Mouse (Mus musculus): ENCODE results near the gene Ctnnbip1. TPM values are rescaled to one million over a fixed set of nuclear protein-coding genes. Genes with fewer than 3 reads are reported as not detected.

The Ctnnbip1 gene
- total and polyA plus RNA-seq, 2 experiments: 4.9 to 9.7 TPM

DNA sequence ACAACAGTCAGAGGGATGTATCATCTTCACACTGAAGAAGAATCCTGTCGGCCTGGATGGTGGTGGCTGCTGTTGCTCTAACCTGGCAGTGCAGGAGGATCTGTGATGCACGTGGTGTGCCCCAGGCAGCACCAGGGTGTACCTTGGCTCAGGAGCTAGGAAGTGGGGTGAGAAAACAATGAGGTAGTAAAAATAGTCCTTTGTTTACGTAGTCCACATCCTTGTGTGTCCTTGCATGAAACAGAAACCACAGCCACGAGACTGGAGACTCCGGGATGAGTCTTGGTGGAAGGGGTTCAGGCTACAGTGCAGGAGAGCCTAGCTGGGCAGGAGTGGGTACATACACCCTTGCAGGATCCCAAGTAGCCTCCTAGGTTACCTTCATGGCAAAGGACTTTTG, 53.2 kb downstream of the Ctnnbip1 start:
- TF ChIP-seq POLR2A (IDR thresholded peaks at IDR 0.05; ENCODE audit: extremely low read depth, insufficient read depth, low read length) (no peak), CTCF (IDR thresholded peaks at IDR 0.05; ENCODE audit: low read depth, low read length) (no peak)
- 66% methylated on average over 5 of the region's 5 CpGs for WGBS
- Histone ChIP-seq H3K4me1 (ENCODE audit: control insufficient read depth, insufficient read depth, low read length) (no peaks in the 10 kb centered on the region), H3K27ac (replicated peaks; ENCODE audit: insufficient read depth, low read depth, low read length) (no peak overlapping the region), H3K27me3 (ENCODE audit: control insufficient read depth, insufficient read depth, low read length) (no peaks in the 10 kb centered on the region), H3K9ac (ENCODE audit: low read depth, low read length) (no peak overlapping the region), H3K79me2 (ENCODE audit: control insufficient read depth, insufficient read depth, low read length) (no peaks in the 10 kb centered on the region), H3K4me3 (ENCODE audit: insufficient read depth, low read depth, low read length) (no peak overlapping the region), H3K36me3 (ENCODE audit: control insufficient read depth, insufficient read depth, low read length) (no peaks in the 10 kb centered on the region)
- no peak for DNase-seq (ENCODE audit: extremely low read depth, low read depth, low spot score)

DNA sequence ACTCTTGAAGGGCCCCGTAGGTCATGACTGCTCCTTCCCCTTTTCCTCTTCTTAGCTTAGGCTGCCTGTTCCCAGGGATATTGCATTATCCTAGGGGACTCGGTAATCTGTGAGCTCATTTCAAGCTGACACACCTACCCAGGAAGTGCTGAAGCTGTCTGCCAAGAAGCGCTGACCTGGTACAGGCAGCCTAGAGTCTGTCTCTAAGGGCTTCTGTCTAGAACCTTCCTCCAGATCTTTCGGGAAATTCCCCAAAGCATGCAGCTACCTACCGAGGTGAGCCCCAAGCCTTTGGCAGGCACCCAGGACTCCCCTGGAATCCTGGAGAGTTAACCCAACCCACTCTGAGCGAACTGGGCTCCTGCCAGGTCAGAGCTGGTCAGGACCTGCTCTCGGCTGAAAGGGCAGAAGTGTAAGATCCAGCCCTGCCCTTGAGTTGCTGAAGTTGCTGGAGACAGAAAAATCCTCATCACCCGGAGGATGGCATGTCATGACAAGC, 53.7 kb downstream of the Ctnnbip1 start:
- WGBS: 41% methylated on average over 8 of the region's 8 CpGs
- Histone ChIP-seq H3K79me2 (ENCODE audit: control insufficient read depth, insufficient read depth, low read length) (no peaks in the 10 kb centered on the region), H3K4me1 (ENCODE audit: control insufficient read depth, insufficient read depth, low read length) (no peaks in the 10 kb centered on the region), H3K4me3 (ENCODE audit: insufficient read depth, low read depth, low read length) (no peak overlapping the region), H3K9ac (ENCODE audit: low read depth, low read length) (no peak overlapping the region), H3K27ac (replicated peaks; ENCODE audit: insufficient read depth, low read depth, low read length) (no peak overlapping the region), H3K36me3 (ENCODE audit: control insufficient read depth, insufficient read depth, low read length) (no peaks in the 10 kb centered on the region), H3K27me3 (ENCODE audit: control insufficient read depth, insufficient read depth, low read length) (no peaks in the 10 kb centered on the region)
- TF ChIP-seq CTCF (IDR thresholded peaks at IDR 0.05; ENCODE audit: low read depth, low read length) (no peak), POLR2A (IDR thresholded peaks at IDR 0.05; ENCODE audit: extremely low read depth, insufficient read depth, low read length) (no peak)
- no peak for DNase-seq (ENCODE audit: extremely low read depth, low read depth, low spot score)

DNA sequence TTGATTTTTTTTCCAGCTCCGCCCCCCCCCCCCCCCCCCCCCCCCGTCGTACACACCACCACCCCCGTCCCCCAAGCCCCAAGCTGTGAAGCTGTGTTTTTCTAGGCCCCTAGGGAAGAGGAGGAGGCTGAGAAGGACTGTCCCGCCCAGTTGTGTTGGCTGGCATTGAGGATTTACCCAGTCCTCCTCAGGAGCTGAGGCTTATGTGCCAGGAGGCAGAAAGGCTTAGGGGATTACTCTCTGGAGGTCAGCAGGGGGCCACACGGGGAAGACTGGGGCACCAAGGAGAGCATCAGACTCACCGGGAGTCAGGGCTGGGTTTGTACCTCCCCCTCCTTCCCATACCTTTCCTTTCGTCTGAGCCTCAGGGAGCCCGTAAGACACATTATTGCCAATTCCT, 54.4 kb downstream of the Ctnnbip1 start:
- H3K4me3 ChIP-seq (ENCODE audit: insufficient read depth, low read depth, low read length): no peak overlapping the region
- no peaks in the 10 kb centered on the region for H3K79me2 ChIP-seq (ENCODE audit: control insufficient read depth, insufficient read depth, low read length)
- no peak overlapping the region for H3K9ac ChIP-seq (ENCODE audit: low read depth, low read length)
- no peak overlapping the region for H3K27ac ChIP-seq (replicated peaks; ENCODE audit: insufficient read depth, low read depth, low read length)
- no peak for TF ChIP-seq POLR2A (IDR thresholded peaks at IDR 0.05; ENCODE audit: extremely low read depth, insufficient read depth, low read length)
- no peak for TF ChIP-seq CTCF (IDR thresholded peaks at IDR 0.05; ENCODE audit: low read depth, low read length)
- no peaks in the 10 kb centered on the region for H3K36me3 ChIP-seq (ENCODE audit: control insufficient read depth, insufficient read depth, low read length)
- DNase-seq (ENCODE audit: extremely low read depth, low read depth, low spot score): no peak
- no peaks in the 10 kb centered on the region for H3K27me3 ChIP-seq (ENCODE audit: control insufficient read depth, insufficient read depth, low read length)
- no peaks in the 10 kb centered on the region for H3K4me1 ChIP-seq (ENCODE audit: control insufficient read depth, insufficient read depth, low read length)
- WGBS: 51% methylated on average over 7 of the region's 9 CpGs

DNA sequence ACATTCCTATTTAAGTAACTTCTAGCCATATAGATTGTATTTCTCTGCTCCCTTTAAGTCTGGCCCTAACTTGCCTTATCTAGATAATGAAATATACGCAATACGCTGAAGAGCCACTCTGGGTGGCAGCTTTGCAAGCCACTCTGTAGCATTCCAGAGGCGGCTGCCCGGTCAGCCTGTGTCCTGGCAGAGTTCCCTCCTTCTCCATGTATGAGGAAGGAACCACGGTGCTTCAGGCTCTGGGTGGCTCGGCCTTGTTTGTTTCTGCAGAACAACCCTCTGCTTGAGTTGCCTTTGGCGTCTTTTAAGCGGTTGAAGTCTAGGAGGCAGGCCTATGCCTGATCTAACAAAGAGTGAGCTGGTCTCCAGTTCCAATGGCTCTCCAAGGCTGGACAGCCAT, 54.8 kb downstream of the Ctnnbip1 start:
- Histone ChIP-seq H3K9ac (ENCODE audit: low read depth, low read length) (no peak overlapping the region), H3K4me1 (ENCODE audit: control insufficient read depth, insufficient read depth, low read length) (no peaks in the 10 kb centered on the region), H3K27me3 (ENCODE audit: control insufficient read depth, insufficient read depth, low read length) (no peaks in the 10 kb centered on the region), H3K4me3 (ENCODE audit: insufficient read depth, low read depth, low read length) (no peak overlapping the region), H3K79me2 (ENCODE audit: control insufficient read depth, insufficient read depth, low read length) (no peaks in the 10 kb centered on the region), H3K27ac (replicated peaks; ENCODE audit: insufficient read depth, low read depth, low read length) (no peak overlapping the region), H3K36me3 (ENCODE audit: control insufficient read depth, insufficient read depth, low read length) (no peaks in the 10 kb centered on the region)
- no peak for TF ChIP-seq CTCF (IDR thresholded peaks at IDR 0.05; ENCODE audit: low read depth, low read length)
- TF ChIP-seq POLR2A (IDR thresholded peaks at IDR 0.05; ENCODE audit: extremely low read depth, insufficient read depth, low read length): no peak
- no peak for DNase-seq (ENCODE audit: extremely low read depth, low read depth, low spot score)
- 80% methylated on average over 8 of the region's 8 CpGs for WGBS

DNA sequence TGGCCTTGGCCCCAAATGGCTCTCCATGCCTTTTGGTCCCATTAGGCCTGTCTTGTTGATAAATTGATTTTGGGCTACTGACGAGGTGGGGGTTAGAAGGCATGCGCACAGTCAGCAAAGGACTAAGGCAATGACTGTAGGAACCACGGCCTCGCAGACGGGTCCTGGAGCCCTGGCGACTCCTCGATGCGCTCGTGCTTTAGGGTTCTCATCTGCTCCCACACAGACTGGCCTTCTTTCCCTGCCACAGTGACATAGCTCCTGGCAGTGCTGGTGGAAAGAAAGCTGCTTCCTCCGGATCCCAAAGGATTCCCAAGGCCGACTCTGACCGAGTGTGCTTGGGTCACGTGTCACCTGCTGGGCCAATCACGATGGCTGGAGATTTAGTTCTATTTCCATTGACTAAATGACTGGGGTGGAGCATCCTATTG, 56.4 kb downstream of the Ctnnbip1 start:
- no peaks in the 10 kb centered on the region for H3K4me1 ChIP-seq (ENCODE audit: control insufficient read depth, insufficient read depth, low read length)
- no peak overlapping the region for H3K4me3 ChIP-seq (ENCODE audit: insufficient read depth, low read depth, low read length)
- H3K27me3 ChIP-seq (ENCODE audit: control insufficient read depth, insufficient read depth, low read length): no peaks in the 10 kb centered on the region
- H3K27ac ChIP-seq (replicated peaks; ENCODE audit: insufficient read depth, low read depth, low read length): no peak overlapping the region
- no peaks in the 10 kb centered on the region for H3K36me3 ChIP-seq (ENCODE audit: control insufficient read depth, insufficient read depth, low read length)
- no peak for TF ChIP-seq CTCF (IDR thresholded peaks at IDR 0.05; ENCODE audit: low read depth, low read length)
- TF ChIP-seq POLR2A (IDR thresholded peaks at IDR 0.05; ENCODE audit: extremely low read depth, insufficient read depth, low read length): no peak
- WGBS: 75% methylated on average over 14 of the region's 14 CpGs
- H3K79me2 ChIP-seq (ENCODE audit: control insufficient read depth, insufficient read depth, low read length): no peaks in the 10 kb centered on the region
- DNase-seq (ENCODE audit: extremely low read depth, low read depth, low spot score): no peak
- H3K9ac ChIP-seq (ENCODE audit: low read depth, low read length): no peak overlapping the region

DNA sequence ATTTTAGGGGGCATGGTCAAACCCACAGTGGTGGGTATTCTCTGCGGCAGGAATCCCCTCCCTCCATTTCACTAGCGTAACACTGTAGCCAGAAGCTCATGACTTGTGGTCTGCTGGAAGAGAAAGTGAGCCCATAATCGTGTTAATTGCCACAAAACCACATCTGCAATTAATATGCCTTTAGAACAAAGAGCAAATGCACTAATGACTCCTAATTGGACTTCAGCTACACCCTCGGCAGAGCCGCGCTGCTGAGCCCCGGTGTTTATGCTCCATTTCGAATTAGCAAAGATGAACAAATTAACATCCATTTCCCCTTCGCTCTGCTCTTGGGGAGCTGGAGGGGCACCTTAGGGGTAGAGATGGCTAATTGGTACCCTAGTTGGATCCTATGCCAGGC, 58.0 kb downstream of the Ctnnbip1 start:
- Histone ChIP-seq H3K79me2 (ENCODE audit: control insufficient read depth, insufficient read depth, low read length) (no peaks in the 10 kb centered on the region), H3K36me3 (ENCODE audit: control insufficient read depth, insufficient read depth, low read length) (no peaks in the 10 kb centered on the region), H3K27me3 (ENCODE audit: control insufficient read depth, insufficient read depth, low read length) (no peaks in the 10 kb centered on the region), H3K4me1 (ENCODE audit: control insufficient read depth, insufficient read depth, low read length) (no peaks in the 10 kb centered on the region), H3K4me3 (ENCODE audit: insufficient read depth, low read depth, low read length) (no peak overlapping the region), H3K9ac (ENCODE audit: low read depth, low read length) (no peak overlapping the region), H3K27ac (replicated peaks; ENCODE audit: insufficient read depth, low read depth, low read length) (no peak overlapping the region)
- TF ChIP-seq POLR2A (IDR thresholded peaks at IDR 0.05; ENCODE audit: extremely low read depth, insufficient read depth, low read length): no peak
- TF ChIP-seq CTCF (IDR thresholded peaks at IDR 0.05; ENCODE audit: low read depth, low read length): no peak
- 88% methylated on average over 9 of the region's 9 CpGs for WGBS
- no peak for DNase-seq (ENCODE audit: extremely low read depth, low read depth, low spot score)

Measured in liver, adult 2 months (tissue).